Mouse (Mus musculus) liver, embryonic 14.5 days (tissue): ENCODE results near the gene Med27.

ENCODE experiments used
- CTCF ChIP-seq: IDR thresholded peaks from 2 replicates; pipeline ENCODE4 v1.5.1; 2016; ENCODE audit warnings: antibody characterized with exemption, low read depth, control low read depth
- EP300 ChIP-seq: IDR thresholded peaks from 2 replicates; pipeline ENCODE4 v1.6.1; 2016; ENCODE audit warnings: antibody characterized with exemption, low read depth

GRCm38 (mm10) chr2:29443626-29444217 lies 97.1 kb downstream of the Med27 start:
- TF ChIP-seq CTCF: no peak
- no peak for TF ChIP-seq EP300
